Mouse (Mus musculus): Measurements from ENCODE around the gene BC017158.

GRCm38 (mm10) chr7:128309216-128309615 lies 11.2 kb upstream of the BC017158 start:
- TF ChIP-seq CTCF (IDR thresholded peaks at IDR 0.05; ENCODE audit: borderline replicate concordance, control insufficient read depth, extremely low read depth, insufficient read depth, low read length, poor library complexity) (no peak), POLR2A (IDR thresholded peaks at IDR 0.05; ENCODE audit: control insufficient read depth, extremely low read depth, insufficient read depth, low read length, poor library complexity) (no peak)
